Mouse (Mus musculus) induced T-regulatory cell, adult 2 months (primary cell): ENCODE measurements around the gene Rock2.
A peak's percentile ranks its signal among the peaks of the same experiment; 100 is the strongest.

Experiments used
- DNase-seq: peaks from one replicate; pipeline ENCODE4 v3.0.0-alpha.2; 2012; ENCODE audit warnings: low read depth

The Rock2 gene

GRCm38 (mm10) chr12:16872006-16872405, 22.7 kb upstream of the Rock2 start:
- DNase-seq: no peak

- no peak for DNase-seq
Observed at GRCm38 (mm10) chr12:16872926-16873464, 21.7 kb upstream of the Rock2 start.

- DNase-seq: no peak
Observed at GRCm38 (mm10) chr12:16873549-16873948, 21.1 kb upstream of the Rock2 start.

- peak; percentile 38 for DNase-seq
Observed at GRCm38 (mm10) chr12:16874086-16874485, 20.6 kb upstream of the Rock2 start.

GRCm38 (mm10) chr12:16875269-16875668, 19.4 kb upstream of the Rock2 start:
- no peak for DNase-seq

GRCm38 (mm10) chr12:16875678-16876077, 19.0 kb upstream of the Rock2 start:
- no peak for DNase-seq

GRCm38 (mm10) chr12:16876667-16877066, 18.0 kb upstream of the Rock2 start:
- no peak for DNase-seq

- no peak for DNase-seq
Observed at GRCm38 (mm10) chr12:16877141-16877540, 17.6 kb upstream of the Rock2 start.

- no peak for DNase-seq
Observed at GRCm38 (mm10) chr12:16877679-16878078, 17.0 kb upstream of the Rock2 start.

- DNase-seq: no peak
Observed at GRCm38 (mm10) chr12:16879369-16879768, 15.3 kb upstream of the Rock2 start.

GRCm38 (mm10) chr12:16880077-16880476, 14.6 kb upstream of the Rock2 start:
- DNase-seq: no peak

- DNase-seq: no peak
Observed at GRCm38 (mm10) chr12:16882442-16882841, 12.3 kb upstream of the Rock2 start.

GRCm38 (mm10) chr12:16883111-16883510, 11.6 kb upstream of the Rock2 start:
- DNase-seq: no peak

- DNase-seq: no peak
Observed at GRCm38 (mm10) chr12:16884534-16884933, 10.2 kb upstream of the Rock2 start.

GRCm38 (mm10) chr12:16886354-16886753, 8.3 kb upstream of the Rock2 start:
- no peak for DNase-seq

- DNase-seq: no peak
Observed at GRCm38 (mm10) chr12:16893039-16893438, 1.7 kb upstream of the Rock2 start.

- peak; percentile 62 for DNase-seq
Observed at GRCm38 (mm10) chr12:16893656-16894395, 869 bp upstream of the Rock2 start.

- DNase-seq: peak; percentile 76
Observed at GRCm38 (mm10) chr12:16895221-16895928, 680 bp downstream of the Rock2 start.

- DNase-seq: peak; percentile 29
Observed at GRCm38 (mm10) chr12:16896073-16896789, 1.5 kb downstream of the Rock2 start.

- no peak for DNase-seq
Observed at GRCm38 (mm10) chr12:16897225-16897624, 2.5 kb downstream of the Rock2 start.

GRCm38 (mm10) chr12:16898221-16898620, 3.5 kb downstream of the Rock2 start:
- DNase-seq: no peak

GRCm38 (mm10) chr12:16898790-16899189, 4.1 kb downstream of the Rock2 start:
- no peak for DNase-seq
